ENCODE assay signal across 9 mouse cellular contexts in genomic region chr11:32605131-32605860, GRCm38 (mm10). TPM values are rescaled to one million over a fixed set of nuclear protein-coding genes. Genes with fewer than 3 reads are reported as not detected.
DNase-seq lines count a peak whose midpoint lies in the region; ATAC-seq lines count a peak whose summit lies in the region.
"Had no signal": no experiment of that assay in that cellular context is flagged by ENCODE, and none has a peak within 500 bp of the region (broad histone marks: within the 10 kb centered on the region; RNA-seq: fewer than 3 reads in every experiment).

No protein-coding gene starts in this region.

- H3K9ac ChIP-seq in midbrain, embryonic 16.5 days (ENCODE audit: low read depth, low read length): no peak overlapping the region
- H3K9ac ChIP-seq in midbrain, embryonic 13.5 days (replicated peaks): no peak overlapping the region
- H3K9ac ChIP-seq in forebrain, embryonic 13.5 days: no peak overlapping the region
- H3K9ac ChIP-seq: liver, embryonic 15.5 days had no signal

- 0 out of 2 replicates have a peak, but pooled peaks have one; percentile 21 for ATAC-seq in midbrain, embryonic 16.5 days
- ATAC-seq in midbrain, embryonic 13.5 days: no peak
- ATAC-seq in forebrain, embryonic 13.5 days: peak; percentile 70
- no peak for ATAC-seq in activated CD4-positive, CD25-positive, alpha-beta regulatory T cell, adult 4 months

- WGBS in midbrain, embryonic 16.5 days: 60% methylated on average over 7 of the region's 7 CpGs
- 70% methylated on average over 7 of the region's 7 CpGs for whole genome bisulfite sequencing in midbrain, embryonic 13.5 days
- 49% methylated on average over 7 of the region's 7 CpGs for WGBS in forebrain, embryonic 13.5 days

- no peak overlapping the region for H3K4me2 ChIP-seq in midbrain, embryonic 16.5 days (ENCODE audit: low read length)
- H3K4me2 ChIP-seq in midbrain, embryonic 13.5 days (replicated peaks): no peak overlapping the region
- no peak overlapping the region for H3K4me2 ChIP-seq in forebrain, embryonic 13.5 days
- H3K4me2 ChIP-seq: liver, embryonic 15.5 days had no signal

- H3K4me1 ChIP-seq in midbrain, embryonic 16.5 days (ENCODE audit: control insufficient read depth, insufficient read depth, low read length): no peaks in the 10 kb centered on the region; the same call in 1 of the 2 replicates
- peaks cover 6% of the 10 kb centered on the region; the same call in 1 of the 2 replicates for H3K4me1 ChIP-seq in midbrain, embryonic 13.5 days (replicated peaks)
- H3K4me1 ChIP-seq in forebrain, embryonic 13.5 days: peaks cover 18% of the 10 kb centered on the region

- DNase-seq in heart, postnatal 36 days: peak; percentile 69 to 73
- peak; percentile 74 to 78 for DNase-seq in lung, adult 18-20 months
- no peak for DNase-seq in T-cell, adult 2 months (ENCODE audit: low spot score)
- DNase-seq in embryo, embryonic 10.5 days (ENCODE audit: low spot score): no peak

- H3K4me3 ChIP-seq in midbrain, embryonic 16.5 days (ENCODE audit: low read depth, low read length): no peak overlapping the region
- H3K4me3 ChIP-seq in midbrain, embryonic 13.5 days (replicated peaks): no peak overlapping the region
- no peak overlapping the region for H3K4me3 ChIP-seq in forebrain, embryonic 13.5 days
- H3K4me3 ChIP-seq: liver, embryonic 15.5 days had no signal

- intact Hi-C loops in heart, postnatal 36 days (cut with DNase I): no loop called here

- H3K27ac ChIP-seq in midbrain, embryonic 16.5 days (ENCODE audit: low read length): no peak overlapping the region; the same call in 1 of the 2 replicates
- H3K27ac ChIP-seq in midbrain, embryonic 13.5 days: no peak overlapping the region
- peak overlapping the region; percentile 55; the same call in 1 of the 2 replicates for H3K27ac ChIP-seq in forebrain, embryonic 13.5 days
- H3K27ac ChIP-seq: liver, embryonic 15.5 days had no signal

- no peaks in the 10 kb centered on the region; the same call in 1 of the 2 replicates for H3K9me3 ChIP-seq in midbrain, embryonic 16.5 days (replicated peaks; ENCODE audit: control insufficient read depth, low read length, poor library complexity, severe bottlenecking)
- no peaks in the 10 kb centered on the region for H3K9me3 ChIP-seq in midbrain, embryonic 13.5 days
- H3K9me3 ChIP-seq in forebrain, embryonic 13.5 days (replicated peaks): no peaks in the 10 kb centered on the region
- H3K9me3 ChIP-seq: liver, embryonic 15.5 days had no signal

- no peaks in the 10 kb centered on the region for H3K36me3 ChIP-seq in midbrain, embryonic 16.5 days (ENCODE audit: control insufficient read depth, insufficient read depth, low read length)
- H3K36me3 ChIP-seq in midbrain, embryonic 13.5 days: no peaks in the 10 kb centered on the region
- H3K36me3 ChIP-seq in forebrain, embryonic 13.5 days (ENCODE audit: poor library complexity, severe bottlenecking): no peaks in the 10 kb centered on the region
- H3K36me3 ChIP-seq: liver, embryonic 15.5 days had no signal

- no peaks in the 10 kb centered on the region for H3K27me3 ChIP-seq in midbrain, embryonic 16.5 days (ENCODE audit: control insufficient read depth, insufficient read depth, low read depth, low read length)
- H3K27me3 ChIP-seq in midbrain, embryonic 13.5 days: no peaks in the 10 kb centered on the region
- H3K27me3 ChIP-seq in forebrain, embryonic 13.5 days: no peaks in the 10 kb centered on the region
- H3K27me3 ChIP-seq: liver, embryonic 15.5 days had no signal

RNA-seq across cellular contexts. Expression of gene Fbxw11, which starts 37.2 kb away (rescaled TPM):
- 119 and 125 TPM in 2 replicates for polyA plus RNA-seq in midbrain, embryonic 16.5 days (2015; fragmentation: Nextera tagmentation; extraction: Ambion mirVana)
- polyA plus RNA-seq in midbrain, embryonic 13.5 days (2015; fragmentation: Nextera tagmentation; extraction: Ambion mirVana): 108 and 114 TPM in 2 replicates
- 99.2 and 108 TPM in 2 replicates for polyA plus RNA-seq in forebrain, embryonic 13.5 days (2015; fragmentation: Nextera tagmentation; extraction: Ambion mirVana)
- 10 to 100 TPM; 49.5 to 51.3 TPM for total RNA-seq in heart, postnatal 36 days (2021)
- polyA plus RNA-seq in activated CD4-positive, CD25-positive, alpha-beta regulatory T cell, adult 4 months (2017; shearing (Covaris generic)): 10 to 100 TPM; 21.3 TPM

Comparison
In these comparisons a context has a peak if more than half of its experiments do, and no peak if none do; other contexts are left out.
1. ATAC-seq: peak in midbrain, embryonic 16.5 days (single experiment) and forebrain, embryonic 13.5 days (single experiment); none in midbrain, embryonic 13.5 days (single experiment) and activated CD4-positive, CD25-positive, alpha-beta regulatory T cell, adult 4 months (single experiment).
2. DNase-seq: peak in heart, postnatal 36 days (2 of 2) and lung, adult 18-20 months (2 of 2); none in T-cell, adult 2 months (single experiment) and embryo, embryonic 10.5 days (single experiment).